Mouse (Mus musculus) bone marrow, adult 2 months (tissue): ENCODE measurements around the gene Syt14. TPM values are rescaled to one million over a fixed set of nuclear protein-coding genes. Genes with fewer than 3 reads are reported as not detected.

Experiments
- H3K27ac ChIP-seq: fragments of 200-500 bp; 2 replicates; pipeline ENCODE4 v1.5.1; 2012; ENCODE audit warnings: low read depth, mild to moderate bottlenecking, control low read depth, inconsistent platforms, low read length; ENCODE audit not compliant: control insufficient read depth, poor library complexity, insufficient read depth
- H3K4me1 ChIP-seq: fragments of 200-500 bp; 2 replicates; pipeline ENCODE4 v1.6.1; 2011; ENCODE audit warnings: low read length; ENCODE audit not compliant: control insufficient read depth, insufficient read depth
- H3K4me3 ChIP-seq: fragments of 200-500 bp; replicated peaks from 2 replicates; pipeline ENCODE3; 2011; ENCODE audit warnings: mild to moderate bottlenecking, low read depth, low read length, control low read depth; ENCODE audit not compliant: control insufficient read depth
- CTCF ChIP-seq: fragments of 200-500 bp; IDR thresholded peaks from 2 replicates; pipeline ENCODE4 v1.5.1; 2011; ENCODE audit warnings: low read length, control low read depth; ENCODE audit not compliant: control insufficient read depth, insufficient read depth
- POLR2A ChIP-seq: fragments of 200-500 bp; IDR thresholded peaks from 2 replicates; pipeline ENCODE4 v1.6.1; 2011; ENCODE audit warnings: low read depth, mild to moderate bottlenecking, control low read depth, low read length, borderline replicate concordance; ENCODE audit not compliant: control insufficient read depth
- WGBS: fragments of 180-500 bp; shearing (Covaris S2); methylation state at CpG from one replicate; pipeline ENCODE4 v1.1.7; 2018; 5-methylcytosine and 5-hydroxymethylcytosine counted together
- polyA plus RNA-seq: library from polyadenylated mRNA; stranded (reverse); fragments of >200 nt; gene quantifications from 2 replicates; pipeline ENCODE4 v1.2.4, GENCODE M21; 2011; ENCODE audit warnings: low replicate concordance; ENCODE audit not compliant: missing spikeins, insufficient read depth, insufficient read length

The Syt14 gene
- polyA plus RNA-seq, 1 experiment = 2.1 TPM

- Histone ChIP-seq H3K27ac (no peak overlapping the region), H3K4me1 (no peaks in the 10 kb centered on the region), H3K4me3 (no peak overlapping the region)
- 43% methylated on average over 2 of the region's 2 CpGs for WGBS
- TF ChIP-seq POLR2A (no peak), CTCF (no peak)
These were observed 34.0 kb downstream of the Syt14 start for GRCm38 (mm10) chr1:193001587-193001986.

- Histone ChIP-seq H3K27ac (no peak overlapping the region), H3K4me3 (no peak overlapping the region), H3K4me1 (no peaks in the 10 kb centered on the region)
- TF ChIP-seq CTCF = no peak
- no peak for TF ChIP-seq POLR2A
These were observed 34.7 kb downstream of the Syt14 start for GRCm38 (mm10) chr1:193000908-193001307.

GRCm38 (mm10) chr1:192994179-192994873 is 41.2 kb downstream of the Syt14 start:
- Histone ChIP-seq H3K4me3 (no peak overlapping the region), H3K4me1 (no peaks in the 10 kb centered on the region), H3K27ac (no peak overlapping the region)
- no peak for TF ChIP-seq POLR2A
- no peak for TF ChIP-seq CTCF
- 61% methylated on average over 2 of the region's 2 CpGs for WGBS

GRCm38 (mm10) chr1:192993491-192993890 is 42.1 kb downstream of the Syt14 start:
- Histone ChIP-seq H3K4me3 (no peak overlapping the region), H3K27ac (no peak overlapping the region), H3K4me1 (no peaks in the 10 kb centered on the region)
- TF ChIP-seq CTCF (no peak), POLR2A (no peak)

GRCm38 (mm10) chr1:192987203-192987602 is 48.4 kb downstream of the Syt14 start:
- H3K4me1 ChIP-seq = no peaks in the 10 kb centered on the region
- 88% methylated on average over 3 of the region's 3 CpGs for WGBS
- TF ChIP-seq POLR2A = no peak
- no peak for TF ChIP-seq CTCF
- no peak overlapping the region for H3K4me3 ChIP-seq
- no peak overlapping the region for H3K27ac ChIP-seq

GRCm38 (mm10) chr1:192986481-192986880 is 49.1 kb downstream of the Syt14 start:
- no peak overlapping the region for H3K4me3 ChIP-seq
- no peaks in the 10 kb centered on the region for H3K4me1 ChIP-seq
- TF ChIP-seq POLR2A = no peak
- TF ChIP-seq CTCF = no peak
- no peak overlapping the region for H3K27ac ChIP-seq
- WGBS = 64% methylated on average over 3 of the region's 3 CpGs

- H3K4me1 ChIP-seq = no peaks in the 10 kb centered on the region
- H3K27ac ChIP-seq = no peak overlapping the region
- H3K4me3 ChIP-seq = no peak overlapping the region
- no peak for TF ChIP-seq POLR2A
- TF ChIP-seq CTCF = no peak
- WGBS = 82% methylated on average over 4 of the region's 4 CpGs
These were observed 51.2 kb downstream of the Syt14 start for GRCm38 (mm10) chr1:192984333-192984732.

GRCm38 (mm10) chr1:192981658-192982057 is 53.9 kb downstream of the Syt14 start:
- WGBS = 85% methylated on average over 3 of the region's 3 CpGs
- no peak overlapping the region for H3K27ac ChIP-seq
- H3K4me1 ChIP-seq = no peaks in the 10 kb centered on the region
- H3K4me3 ChIP-seq = no peak overlapping the region
- TF ChIP-seq POLR2A = no peak
- no peak for TF ChIP-seq CTCF

GRCm38 (mm10) chr1:192981120-192981519 is 54.5 kb downstream of the Syt14 start:
- no peak for TF ChIP-seq POLR2A
- TF ChIP-seq CTCF = no peak
- Histone ChIP-seq H3K27ac (no peak overlapping the region), H3K4me1 (no peaks in the 10 kb centered on the region), H3K4me3 (no peak overlapping the region)
- 55% methylated on average over 1 of the region's 1 CpGs for WGBS
